Comparison of ENCODE assay signal across 8 mouse cellular contexts in the genomic region with DNA sequence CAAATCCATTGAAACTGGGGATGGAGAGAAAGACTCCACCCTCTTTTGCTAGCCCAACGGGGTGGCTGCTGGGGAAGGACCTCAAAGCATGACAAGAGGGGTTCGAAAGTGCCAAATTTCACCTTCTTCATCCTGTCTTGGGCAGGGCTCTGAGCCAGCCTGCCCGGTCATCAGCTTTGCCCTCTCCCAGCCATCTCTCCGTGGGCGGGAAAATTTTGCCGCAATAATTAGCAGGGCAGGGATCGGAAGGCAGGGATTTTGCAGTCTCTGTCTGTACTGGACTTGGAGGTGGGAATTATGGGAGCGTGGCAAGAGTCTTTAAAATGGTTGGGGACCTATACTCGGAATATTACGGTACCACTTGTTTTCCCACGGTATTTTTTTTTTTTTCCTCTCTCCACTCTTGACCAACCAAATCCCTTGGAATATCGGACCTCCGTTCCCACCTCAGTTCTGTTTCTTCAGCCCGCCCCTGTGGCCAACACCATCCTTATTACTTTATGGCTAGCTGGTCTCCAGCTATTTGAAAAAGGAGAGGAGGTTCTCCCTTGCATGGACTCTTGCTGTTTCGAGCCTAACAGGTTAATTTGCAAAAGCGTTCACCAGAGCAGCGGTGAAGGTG. TPM values are rescaled to one million over a fixed set of nuclear protein-coding genes. Genes with fewer than 3 reads are reported as not detected.
DNase-seq lines count a peak whose midpoint lies in the region; ATAC-seq and TF ChIP-seq lines count a peak whose summit lies in the region.

No protein-coding gene starts in this region.

- no peak for ATAC-seq in lung, embryonic 16.5 days (ENCODE audit: low read depth)
- ATAC-seq in forebrain, embryonic 14.5 days: no peak
- ATAC-seq in liver, embryonic 14.5 days (ENCODE audit: insufficient read depth): no peak
- no peak for ATAC-seq in megakaryocyte progenitor cell, adult 5-6 weeks (replicated peaks; ENCODE audit: poor library complexity)

- no peak overlapping the region for H3K27ac ChIP-seq in lung, embryonic 16.5 days (ENCODE audit: low read length)
- no peak overlapping the region for H3K27ac ChIP-seq in forebrain, embryonic 14.5 days (ENCODE audit: low read depth, low read length)
- no peak overlapping the region for H3K27ac ChIP-seq in liver, embryonic 14.5 days

- no peak for TF ChIP-seq EP300 in liver, embryonic 14.5 days (IDR thresholded peaks at IDR 0.05; ENCODE audit: low read depth)

- peak overlapping the region; percentile 27 for H3K4me2 ChIP-seq in lung, embryonic 16.5 days (ENCODE audit: low read depth, low read length)
- peak overlapping the region; percentile 53 for H3K4me2 ChIP-seq in forebrain, embryonic 14.5 days (ENCODE audit: low read length)
- peak overlapping the region; percentile 26 for H3K4me2 ChIP-seq in liver, embryonic 14.5 days (ENCODE audit: low read depth)

- peaks cover 62% of the 10 kb centered on the region for H3K27me3 ChIP-seq in lung, embryonic 16.5 days (ENCODE audit: control insufficient read depth, insufficient read depth, low read depth, low read length)
- H3K27me3 ChIP-seq in forebrain, embryonic 14.5 days (replicated peaks; ENCODE audit: control insufficient read depth, insufficient read depth, low read length): no peaks in the 10 kb centered on the region
- H3K27me3 ChIP-seq in liver, embryonic 14.5 days (ENCODE audit: control insufficient read depth, insufficient read depth, low read length): peaks cover 77% of the 10 kb centered on the region

- H3K9me3 ChIP-seq in lung, embryonic 16.5 days (ENCODE audit: control insufficient read depth, low read length): no peaks in the 10 kb centered on the region
- no peaks in the 10 kb centered on the region for H3K9me3 ChIP-seq in forebrain, embryonic 14.5 days (replicated peaks; ENCODE audit: control insufficient read depth, low read length)
- H3K9me3 ChIP-seq in liver, embryonic 14.5 days (ENCODE audit: control insufficient read depth, low read length): no peaks in the 10 kb centered on the region

- H3K4me3 ChIP-seq in lung, embryonic 16.5 days (ENCODE audit: low read length): 0 out of 2 replicates have a peak overlapping the region, but pooled peaks have one; percentile 9
- peak overlapping the region; percentile 26 for H3K4me3 ChIP-seq in forebrain, embryonic 14.5 days (ENCODE audit: low read depth, low read length)
- H3K4me3 ChIP-seq in liver, embryonic 14.5 days (ENCODE audit: insufficient read depth in 1 of 2, low read depth in 2 of 2, low read length in 2 of 2): no peak overlapping the region

- H3K36me3 ChIP-seq in lung, embryonic 16.5 days (ENCODE audit: control insufficient read depth, insufficient read depth, low read length): no peaks in the 10 kb centered on the region
- H3K36me3 ChIP-seq in forebrain, embryonic 14.5 days (ENCODE audit: control insufficient read depth, insufficient read depth, low read length): peaks cover 20% of the 10 kb centered on the region; the same call in 1 of the 2 replicates
- H3K36me3 ChIP-seq in liver, embryonic 14.5 days (replicated peaks; ENCODE audit: control insufficient read depth, insufficient read depth, low read depth): no peaks in the 10 kb centered on the region

- H3K9ac ChIP-seq in lung, embryonic 16.5 days (ENCODE audit: low read length): no peak overlapping the region
- H3K9ac ChIP-seq in forebrain, embryonic 14.5 days (ENCODE audit: low read length): peak overlapping the region; percentile 38
- H3K9ac ChIP-seq in liver, embryonic 14.5 days (replicated peaks): no peak overlapping the region

- DNase-seq in lung, postnatal 36 days: no peak
- DNase-seq in forebrain, embryonic 14.5 days (ENCODE audit: low spot score): peak; percentile 62
- DNase-seq in liver, embryonic 14.5 days (ENCODE audit: low read depth in 3 of 3, low spot score in 3 of 3): no peak
- DNase-seq in gastrocnemius, postnatal 4 days (ENCODE audit: low spot score in 2 of 2): no peak
- no peak for DNase-seq in lung, postnatal 25 days (ENCODE audit: low spot score)
- DNase-seq in c-Kit-positive CD71-positive TER-119-positive erythroid progenitor cells, embryonic 14.5 days (ENCODE audit: low spot score): no peak

- 2% methylated on average over 17 of the region's 17 CpGs for WGBS in lung, embryonic 16.5 days
- 2% methylated on average over 17 of the region's 17 CpGs for WGBS in forebrain, embryonic 14.5 days
- under 1% methylated on average over 17 of the region's 17 CpGs for WGBS in liver, embryonic 14.5 days (ENCODE audit: insufficient replicate concordance)

- H3K4me1 ChIP-seq in lung, embryonic 16.5 days (replicated peaks; ENCODE audit: control insufficient read depth, insufficient read depth, low read length): peaks cover 16% of the 10 kb centered on the region
- peaks cover 26% of the 10 kb centered on the region for H3K4me1 ChIP-seq in forebrain, embryonic 14.5 days (ENCODE audit: control insufficient read depth, insufficient read depth, low read length)
- 0 out of 4 replicates have a peak, but pooled peaks cover 0 to 1% of the 10 kb centered on the region in 2 experiments for H3K4me1 ChIP-seq in liver, embryonic 14.5 days (replicated peaks; ENCODE audit: control insufficient read depth in 2 of 2, insufficient read depth in 2 of 2, low read length in 1 of 2)

- no peak for TF ChIP-seq CTCF in liver, embryonic 14.5 days (IDR thresholded peaks at IDR 0.05; ENCODE audit: low read depth)

RNA-seq across cellular contexts. Expression of a gene that starts 24.9 kb away (rescaled TPM):
- not detected in 2 replicates for polyA plus RNA-seq in lung, embryonic 16.5 days (2015; fragmentation: Nextera tagmentation; extraction: Ambion mirVana)
- polyA plus RNA-seq in forebrain, embryonic 14.5 days (2014; fragmentation: Nextera tagmentation; extraction: Ambion mirVana): 0.18 and 0.49 TPM in 2 replicates
- not detected in 2 replicates for polyA plus RNA-seq in liver, embryonic 14.5 days (2012; rRNA removed)
- not detected in 2 replicates for polyA plus RNA-seq in liver, embryonic 14.5 days (2014; fragmentation: Nextera tagmentation; extraction: Ambion mirVana)
- total RNA-seq in gastrocnemius, postnatal 4 days (2021): not detected
- not detected in 2 replicates for total RNA-seq in megakaryocyte progenitor cell, adult 5-6 weeks (2015)
- total RNA-seq in megakaryocyte progenitor cell, adult 5-6 weeks (2017): not detected in 2 replicates

RNA-seq across cellular contexts. Expression of a gene that starts 28.8 kb away (rescaled TPM):
- 2.1 and 2.8 TPM in 2 replicates for polyA plus RNA-seq in lung, embryonic 16.5 days (2015; fragmentation: Nextera tagmentation; extraction: Ambion mirVana)
- polyA plus RNA-seq in forebrain, embryonic 14.5 days (2014; fragmentation: Nextera tagmentation; extraction: Ambion mirVana): 3.6 and 3.9 TPM in 2 replicates
- polyA plus RNA-seq in liver, embryonic 14.5 days (2012; rRNA removed): 0.20 and 0.21 TPM in 2 replicates
- 0.30 and 0.34 TPM in 2 replicates for polyA plus RNA-seq in liver, embryonic 14.5 days (2014; fragmentation: Nextera tagmentation; extraction: Ambion mirVana)
- total RNA-seq in gastrocnemius, postnatal 4 days (2021): 1 to 10 TPM; 3.2 to 3.7 TPM
- 0.17 TPM in 1 of 2 replicates, not detected in the other for total RNA-seq in megakaryocyte progenitor cell, adult 5-6 weeks (2015)
- not detected in 2 replicates for total RNA-seq in megakaryocyte progenitor cell, adult 5-6 weeks (2017)

RNA-seq across cellular contexts. Expression of a gene that starts 36.6 kb away (rescaled TPM):
- 0.89 and 0.99 TPM in 2 replicates for polyA plus RNA-seq in lung, embryonic 16.5 days (2015; fragmentation: Nextera tagmentation; extraction: Ambion mirVana)
- 13.1 and 15.7 TPM in 2 replicates for polyA plus RNA-seq in forebrain, embryonic 14.5 days (2014; fragmentation: Nextera tagmentation; extraction: Ambion mirVana)
- 0.11 TPM in 2 replicates for polyA plus RNA-seq in liver, embryonic 14.5 days (2012; rRNA removed)
- polyA plus RNA-seq in liver, embryonic 14.5 days (2014; fragmentation: Nextera tagmentation; extraction: Ambion mirVana): 0.03 and 0.05 TPM in 2 replicates
- total RNA-seq in gastrocnemius, postnatal 4 days (2021): 1 to 10 TPM; 4.0 to 4.2 TPM
- not detected in 2 replicates for total RNA-seq in megakaryocyte progenitor cell, adult 5-6 weeks (2015)
- not detected in 2 replicates for total RNA-seq in megakaryocyte progenitor cell, adult 5-6 weeks (2017)

RNA-seq across cellular contexts. Expression of a gene that starts 41.6 kb away (rescaled TPM):
- polyA plus RNA-seq in lung, embryonic 16.5 days (2015; fragmentation: Nextera tagmentation; extraction: Ambion mirVana): 16.0 and 16.5 TPM in 2 replicates
- 25.9 and 33.3 TPM in 2 replicates for polyA plus RNA-seq in forebrain, embryonic 14.5 days (2014; fragmentation: Nextera tagmentation; extraction: Ambion mirVana)
- 6.8 and 8.3 TPM in 2 replicates for polyA plus RNA-seq in liver, embryonic 14.5 days (2012; rRNA removed)
- polyA plus RNA-seq in liver, embryonic 14.5 days (2014; fragmentation: Nextera tagmentation; extraction: Ambion mirVana): 6.8 and 7.9 TPM in 2 replicates
- 10 to 100 TPM; 36.6 to 38.1 TPM for total RNA-seq in gastrocnemius, postnatal 4 days (2021)
- total RNA-seq in megakaryocyte progenitor cell, adult 5-6 weeks (2015): 16.4 and 16.8 TPM in 2 replicates
- 12.5 and 13.1 TPM in 2 replicates for total RNA-seq in megakaryocyte progenitor cell, adult 5-6 weeks (2017)

RNA-seq across cellular contexts. Expression of a gene that starts 52.1 kb away (rescaled TPM):
- 30.8 and 32.7 TPM in 2 replicates for polyA plus RNA-seq in lung, embryonic 16.5 days (2015; fragmentation: Nextera tagmentation; extraction: Ambion mirVana)
- polyA plus RNA-seq in forebrain, embryonic 14.5 days (2014; fragmentation: Nextera tagmentation; extraction: Ambion mirVana): 17.4 and 19.0 TPM in 2 replicates
- polyA plus RNA-seq in liver, embryonic 14.5 days (2012; rRNA removed): 6.5 and 10.0 TPM in 2 replicates
- polyA plus RNA-seq in liver, embryonic 14.5 days (2014; fragmentation: Nextera tagmentation; extraction: Ambion mirVana): 5.5 and 6.7 TPM in 2 replicates
- total RNA-seq in gastrocnemius, postnatal 4 days (2021): 10 to 100 TPM; 12.5 to 15.7 TPM
- total RNA-seq in megakaryocyte progenitor cell, adult 5-6 weeks (2015): 11.9 and 14.1 TPM in 2 replicates
- 11.3 and 17.0 TPM in 2 replicates for total RNA-seq in megakaryocyte progenitor cell, adult 5-6 weeks (2017)

Comparison
In these comparisons a context has a peak if more than half of its experiments do, and no peak if none do; other contexts are left out.
1. H3K4me3 ChIP-seq: peak in lung, embryonic 16.5 days (single experiment) and forebrain, embryonic 14.5 days (single experiment); none in liver, embryonic 14.5 days (0 of 2).
2. Peak in every context shown above with its lines, with median percentiles within 50 percentile points of each other: H3K4me2 ChIP-seq.